Mouse (Mus musculus) midbrain, embryonic 11.5 days (tissue): Measurements from ENCODE around the gene Tspan5. TPM values are rescaled to one million over a fixed set of nuclear protein-coding genes. Genes with fewer than 3 reads are reported as not detected.

Source experiments
- ATAC-seq: fragments of 200-750 bp; cut with Nextera tagmentation; 2 replicates; pipeline ENCODE4 v1.8.0; 2017; ENCODE audit warnings: moderate TSS enrichment, moderate library complexity; ENCODE audit not compliant: low FRiP score
- DNase-seq: peaks from one replicate; pipeline ENCODE4 v3.0.0; 2015; ENCODE audit warnings: low spot score; ENCODE audit errors: missing footprints
- H3K27ac ChIP-seq: fragments of 300-500 bp; sonication (generic); 2 replicates; pipeline ENCODE4 v1.5.1; 2014; ENCODE audit warnings: low read depth, low read length
- H3K27me3 ChIP-seq: fragments of 300-500 bp; sonication (generic); 2 replicates; pipeline ENCODE4 v1.6.1; 2014; ENCODE audit warnings: mild to moderate bottlenecking, low read length, moderate library complexity, mixed read lengths; ENCODE audit not compliant: control insufficient read depth, insufficient read depth
- H3K36me3 ChIP-seq: fragments of 300-500 bp; sonication (generic); 2 replicates; pipeline ENCODE4 v1.6.1; 2014; ENCODE audit warnings: mild to moderate bottlenecking, low read length, moderate library complexity, mixed read lengths; ENCODE audit not compliant: control insufficient read depth, insufficient read depth
- H3K4me1 ChIP-seq: fragments of 300-500 bp; sonication (generic); 2 replicates; pipeline ENCODE4 v1.6.1; 2014; ENCODE audit warnings: low read length; ENCODE audit not compliant: control insufficient read depth, insufficient read depth
- H3K4me2 ChIP-seq: fragments of 300-500 bp; sonication (generic); 2 replicates; pipeline ENCODE4 v1.6.1; 2014; ENCODE audit warnings: mild to moderate bottlenecking, moderate library complexity
- H3K4me3 ChIP-seq: fragments of 300-500 bp; sonication (generic); 2 replicates; pipeline ENCODE4 v1.5.1; 2014; ENCODE audit warnings: low read depth, low read length
- H3K9ac ChIP-seq: fragments of 300-500 bp; sonication (generic); 2 replicates; pipeline ENCODE4 v1.6.1; 2014; ENCODE audit warnings: low read length
- H3K9me3 ChIP-seq: fragments of 300-500 bp; sonication (generic); 2 replicates; pipeline ENCODE4 v1.6.1; 2016; ENCODE audit warnings: low read length; ENCODE audit not compliant: control insufficient read depth
- WGBS: fragments of 180-500 bp; shearing (Covaris S2); extraction: QIAGEN DNeasy Blood & Tissue Kit; methylation state at CpG from one replicate; pipeline ENCODE4 v1.1.7; 2014; 5-methylcytosine and 5-hydroxymethylcytosine counted together
- polyA plus RNA-seq: library from polyadenylated mRNA; unstranded; fragments of >200 nt; fragmentation: Nextera tagmentation; extraction: Ambion mirVana; gene quantifications from 2 replicates; pipeline ENCODE4 v1.2.1, GENCODE M21; 2014

The Tspan5 gene
- polyA plus RNA-seq, 1 experiment from 2014 or later = 46.6 TPM

GRCm38 (mm10) chr3:138837651-138838050 is 95.7 kb downstream of the Tspan5 start:
- Histone ChIP-seq H3K9ac (no peak overlapping the region), H3K9me3 (no peaks in the 10 kb centered on the region), H3K36me3 (no peaks in the 10 kb centered on the region), H3K27me3 (no peaks in the 10 kb centered on the region), H3K27ac (no peak overlapping the region), H3K4me2 (no peak overlapping the region), H3K4me1 (peaks cover 4% of the 10 kb centered on the region), H3K4me3 (no peak overlapping the region)
- 80% methylated on average over 6 of the region's 6 CpGs for WGBS
- DNase-seq (no peak), ATAC-seq (no peak)

DNA sequence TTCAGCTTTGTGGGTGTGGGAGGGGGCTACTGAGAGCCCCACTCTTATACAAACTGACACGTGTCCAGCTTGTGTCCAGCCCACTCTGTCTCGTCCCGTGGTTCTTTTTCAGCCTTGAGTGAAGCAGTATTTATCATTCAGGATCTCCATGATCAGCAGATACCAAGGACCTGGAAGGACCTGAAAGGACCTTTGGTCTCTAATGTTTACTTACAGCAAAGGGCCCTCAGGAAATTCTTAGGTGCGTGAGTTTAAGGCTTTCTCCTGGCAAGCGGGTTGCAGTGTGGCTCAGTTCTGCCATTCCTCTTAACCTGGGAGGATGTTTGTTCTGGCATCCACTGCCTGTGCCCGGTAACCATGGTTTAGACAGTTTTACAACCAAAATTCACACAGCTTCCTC is 97.7 kb downstream of the Tspan5 start:
- no peak overlapping the region for H3K9ac ChIP-seq

DNA sequence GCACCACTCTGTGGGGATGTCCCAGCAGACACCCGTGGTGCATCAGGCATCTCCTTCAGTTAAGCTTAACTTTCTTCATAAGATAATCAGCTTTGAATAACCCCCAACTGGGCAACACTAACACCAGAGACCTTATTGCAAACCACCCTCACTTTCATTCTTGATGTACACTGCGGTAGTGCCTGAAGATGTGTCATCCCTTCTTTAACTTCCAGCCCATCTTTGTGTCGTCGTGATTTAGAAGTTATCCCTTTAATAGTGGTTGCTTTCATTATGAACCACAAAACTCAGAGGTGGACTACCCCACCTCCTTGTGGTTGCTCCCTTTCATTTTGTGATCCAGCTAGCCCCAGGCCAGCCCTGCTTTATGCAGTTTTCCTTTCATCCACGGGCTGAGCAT is 99.3 kb downstream of the Tspan5 start:
- Histone ChIP-seq H3K4me3 (no peak overlapping the region), H3K9ac (no peak overlapping the region), H3K4me2 (no peak overlapping the region), H3K36me3 (no peaks in the 10 kb centered on the region), H3K27ac (no peak overlapping the region), H3K9me3 (no peaks in the 10 kb centered on the region), H3K4me1 (peaks cover 4% of the 10 kb centered on the region), H3K27me3 (no peaks in the 10 kb centered on the region)
- 55% methylated on average over 5 of the region's 5 CpGs for WGBS
- ATAC-seq (no peak), DNase-seq (no peak)

More for the DNA sequence above, 97.7 kb downstream of the Tspan5 start:
- Histone ChIP-seq H3K27me3 (no peaks in the 10 kb centered on the region), H3K9me3 (no peaks in the 10 kb centered on the region), H3K4me2 (no peak overlapping the region), H3K4me3 (no peak overlapping the region), H3K36me3 (no peaks in the 10 kb centered on the region), H3K4me1 (peaks cover 4% of the 10 kb centered on the region), H3K27ac (no peak overlapping the region)
- ATAC-seq (no peak), DNase-seq (no peak)
- WGBS = 86% methylated on average over 6 of the region's 6 CpGs

GRCm38 (mm10) chr3:138843180-138843579 is 101.2 kb downstream of the Tspan5 start:
- H3K36me3 ChIP-seq = no peaks in the 10 kb centered on the region
- H3K4me2 ChIP-seq = no peak overlapping the region
- no peak overlapping the region for H3K9ac ChIP-seq
- H3K27ac ChIP-seq = no peak overlapping the region
- no peak overlapping the region for H3K4me3 ChIP-seq
- no peaks in the 10 kb centered on the region for H3K9me3 ChIP-seq
- DNase-seq (no peak), ATAC-seq (no peak)
- 77% methylated on average over 2 of the region's 2 CpGs for WGBS
- H3K4me1 ChIP-seq = peaks cover 4% of the 10 kb centered on the region
- no peaks in the 10 kb centered on the region for H3K27me3 ChIP-seq

GRCm38 (mm10) chr3:138843641-138844040 is 101.6 kb downstream of the Tspan5 start:
- Histone ChIP-seq H3K4me1 (peaks cover 4% of the 10 kb centered on the region), H3K27ac (no peak overlapping the region), H3K9ac (no peak overlapping the region), H3K9me3 (no peaks in the 10 kb centered on the region), H3K27me3 (no peaks in the 10 kb centered on the region), H3K4me3 (no peak overlapping the region), H3K36me3 (no peaks in the 10 kb centered on the region), H3K4me2 (no peak overlapping the region)
- ATAC-seq (no peak), DNase-seq (no peak)
- WGBS = 98% methylated on average over 5 of the region's 5 CpGs

GRCm38 (mm10) chr3:138845820-138846219 is 103.8 kb downstream of the Tspan5 start:
- Histone ChIP-seq H3K9me3 (no peaks in the 10 kb centered on the region), H3K4me2 (no peak overlapping the region), H3K4me3 (no peak overlapping the region), H3K9ac (no peak overlapping the region), H3K27ac (no peak overlapping the region), H3K36me3 (no peaks in the 10 kb centered on the region), H3K4me1 (peaks cover 8% of the 10 kb centered on the region; the same call in 1 of the 2 replicates), H3K27me3 (no peaks in the 10 kb centered on the region)
- ATAC-seq = no peak
- DNase-seq = no peak
- WGBS = 92% methylated on average over 1 of the region's 1 CpGs

DNA sequence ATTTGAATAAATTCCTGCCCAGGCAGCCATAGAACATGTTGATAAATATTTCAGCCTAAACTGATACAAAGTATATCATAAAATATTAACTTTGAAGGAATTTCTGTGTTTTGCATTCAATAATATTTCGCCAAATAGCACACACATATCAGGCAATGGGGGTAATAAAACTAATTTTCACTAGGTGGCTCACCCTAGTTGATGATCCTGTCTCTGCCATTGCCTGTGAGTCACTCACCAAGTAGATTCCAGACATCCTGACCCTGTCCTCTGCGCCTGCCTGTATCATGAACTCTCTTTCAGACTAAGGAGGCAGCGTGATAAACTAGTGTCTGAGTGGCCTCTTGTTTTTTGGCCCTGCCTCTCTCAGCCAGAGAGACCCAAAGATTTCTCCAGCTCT is 105.8 kb downstream of the Tspan5 start:
- H3K9ac ChIP-seq = no peak overlapping the region
- DNase-seq (no peak), ATAC-seq (no peak)
- no peaks in the 10 kb centered on the region for H3K9me3 ChIP-seq
- 96% methylated on average over 3 of the region's 3 CpGs for WGBS
- no peak overlapping the region for H3K4me2 ChIP-seq
- no peak overlapping the region for H3K4me3 ChIP-seq
- H3K27ac ChIP-seq = no peak overlapping the region
- no peaks in the 10 kb centered on the region for H3K27me3 ChIP-seq
- H3K36me3 ChIP-seq = no peaks in the 10 kb centered on the region
- peaks cover 22% of the 10 kb centered on the region for H3K4me1 ChIP-seq

DNA sequence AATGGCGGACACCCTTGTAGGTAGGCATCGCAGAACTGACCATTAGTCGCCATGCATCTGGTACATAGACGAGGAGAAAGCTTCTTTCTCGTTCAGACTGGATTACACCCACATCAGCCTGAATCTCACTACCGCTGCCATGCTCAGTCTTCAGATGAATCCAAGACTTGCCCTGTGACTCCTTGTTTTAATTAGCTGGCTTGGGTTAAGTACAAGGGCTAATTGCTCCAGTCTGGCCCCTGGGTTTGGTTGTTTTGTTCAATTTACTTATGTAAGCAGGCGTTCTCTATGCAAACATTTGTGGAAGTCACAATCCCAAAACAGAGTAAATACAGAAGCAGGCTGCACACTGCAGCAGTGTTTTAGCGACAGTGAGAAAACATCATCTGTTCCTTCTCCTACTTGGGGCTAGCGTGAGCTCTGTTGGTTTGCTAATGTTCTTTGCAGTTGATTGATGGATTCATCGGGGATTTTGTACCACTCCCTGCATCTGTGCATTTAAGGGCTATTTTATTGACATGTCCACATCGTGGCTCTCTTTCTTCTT is 107.8 kb downstream of the Tspan5 start:
- no peak overlapping the region for H3K4me3 ChIP-seq
- ATAC-seq (0 out of 2 replicates have a peak, but pooled peaks have one; percentile 6), DNase-seq (no peak)
- no peaks in the 10 kb centered on the region for H3K9me3 ChIP-seq
- no peak overlapping the region for H3K9ac ChIP-seq
- H3K4me2 ChIP-seq = no peak overlapping the region
- no peaks in the 10 kb centered on the region for H3K36me3 ChIP-seq
- WGBS = 57% methylated on average over 11 of the region's 11 CpGs
- peaks cover 42% of the 10 kb centered on the region for H3K4me1 ChIP-seq
- no peak overlapping the region for H3K27ac ChIP-seq
- H3K27me3 ChIP-seq = no peaks in the 10 kb centered on the region

DNA sequence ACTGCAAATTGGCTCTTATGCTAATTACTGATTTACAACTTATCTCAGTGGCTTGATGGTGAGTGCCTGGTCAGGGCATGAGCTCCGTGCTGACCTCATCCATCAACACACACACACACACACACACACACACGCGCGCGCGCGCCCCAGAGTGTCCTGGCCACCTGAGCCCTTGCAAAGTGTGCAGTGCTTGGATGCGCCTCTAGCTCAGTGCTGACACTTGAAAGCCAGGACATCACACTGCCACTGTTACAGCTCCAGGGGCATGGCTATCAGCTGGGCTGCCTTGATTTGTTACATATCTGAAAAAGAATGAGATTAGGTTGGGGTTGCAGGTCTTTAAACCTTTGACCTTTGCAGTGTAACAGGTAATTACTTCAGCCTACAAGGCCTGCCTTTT is 109.9 kb downstream of the Tspan5 start:
- H3K9ac ChIP-seq = no peak overlapping the region
- DNase-seq (no peak), ATAC-seq (peak; percentile 57)
- peaks cover 52% of the 10 kb centered on the region for H3K4me1 ChIP-seq
- no peak overlapping the region for H3K4me2 ChIP-seq
- no peaks in the 10 kb centered on the region for H3K9me3 ChIP-seq
- no peaks in the 10 kb centered on the region for H3K27me3 ChIP-seq
- no peak overlapping the region for H3K27ac ChIP-seq
- 76% methylated on average over 8 of the region's 8 CpGs for WGBS
- H3K4me3 ChIP-seq = no peak overlapping the region
- no peaks in the 10 kb centered on the region for H3K36me3 ChIP-seq
